Mouse (Mus musculus): ENCODE results near the gene Ccdc182. TPM values are rescaled to one million over a fixed set of nuclear protein-coding genes. Genes with fewer than 3 reads are reported as not detected.
A peak's percentile ranks its signal among the peaks of the same experiment; 100 is the strongest.

The Ccdc182 gene
- total and polyA plus RNA-seq, 3 experiments = not detected

- Histone ChIP-seq H3K27me3 (ENCODE audit: control insufficient read depth, insufficient read depth, low read length) (no peaks in the 10 kb centered on the region), H3K36me3 (ENCODE audit: control insufficient read depth, insufficient read depth, low read length) (no peaks in the 10 kb centered on the region), H3K9ac (ENCODE audit: low read depth, low read length) (no peak overlapping the region), H3K27ac (no peak overlapping the region), H3K79me2 (replicated peaks; ENCODE audit: control insufficient read depth, insufficient read depth, low read length) (no peaks in the 10 kb centered on the region), H3K4me1 (ENCODE audit: control insufficient read depth, insufficient read depth, low read length) (peaks cover 6% of the 10 kb centered on the region; the same call in 1 of the 2 replicates), H3K4me3 (no peak overlapping the region)
- no peak for DNase-seq
- TF ChIP-seq POLR2A (IDR thresholded peaks at IDR 0.05; ENCODE audit: insufficient read depth, low read depth, low read length) = no peak
- TF ChIP-seq EP300 (IDR thresholded peaks at IDR 0.05; ENCODE audit: insufficient read depth, low read depth, low read length) = no peak
- no peak for TF ChIP-seq CTCF (IDR thresholded peaks at IDR 0.05)
- 37% methylated on average over 5 of the region's 5 CpGs for WGBS
- intact Hi-C loops (cut with DNase I) = no loop called here
Measured at GRCm38 (mm10) chr11:88318850-88319249, 25.0 kb downstream of the Ccdc182 start.

- TF ChIP-seq POLR2A (IDR thresholded peaks at IDR 0.05; ENCODE audit: insufficient read depth, low read depth, low read length) = no peak
- peak; percentile 18 for TF ChIP-seq CTCF (IDR thresholded peaks at IDR 0.05)
- intact Hi-C loops (cut with DNase I) = no loop called here
- H3K27ac ChIP-seq = no peak overlapping the region
- no peaks in the 10 kb centered on the region for H3K79me2 ChIP-seq (replicated peaks; ENCODE audit: control insufficient read depth, insufficient read depth, low read length)
- no peak for DNase-seq
- H3K27me3 ChIP-seq (ENCODE audit: control insufficient read depth, insufficient read depth, low read length) = no peaks in the 10 kb centered on the region
- no peak overlapping the region for H3K4me3 ChIP-seq
- WGBS = 26% methylated on average over 4 of the region's 4 CpGs
- no peaks in the 10 kb centered on the region for H3K36me3 ChIP-seq (ENCODE audit: control insufficient read depth, insufficient read depth, low read length)
- no peak overlapping the region for H3K9ac ChIP-seq (ENCODE audit: low read depth, low read length)
- no peaks in the 10 kb centered on the region for H3K4me1 ChIP-seq (ENCODE audit: control insufficient read depth, insufficient read depth, low read length)
Measured at GRCm38 (mm10) chr11:88327016-88327415, 33.2 kb downstream of the Ccdc182 start.

- no peak overlapping the region for H3K4me3 ChIP-seq
- no peak overlapping the region for H3K9ac ChIP-seq (ENCODE audit: low read depth, low read length)
- H3K36me3 ChIP-seq (ENCODE audit: control insufficient read depth, insufficient read depth, low read length) = no peaks in the 10 kb centered on the region
- intact Hi-C loops (cut with DNase I) = no loop called here
- TF ChIP-seq EP300 (IDR thresholded peaks at IDR 0.05; ENCODE audit: insufficient read depth, low read depth, low read length) = no peak
- TF ChIP-seq CTCF (IDR thresholded peaks at IDR 0.05) = no peak
- no peak for TF ChIP-seq POLR2A (IDR thresholded peaks at IDR 0.05; ENCODE audit: insufficient read depth, low read depth, low read length)
- DNase-seq = no peak
- WGBS = 75% methylated on average over 17 of the region's 17 CpGs
- no peaks in the 10 kb centered on the region for H3K27me3 ChIP-seq (ENCODE audit: control insufficient read depth, insufficient read depth, low read length)
- no peak overlapping the region for H3K27ac ChIP-seq
- no peaks in the 10 kb centered on the region for H3K79me2 ChIP-seq (replicated peaks; ENCODE audit: control insufficient read depth, insufficient read depth, low read length)
- no peaks in the 10 kb centered on the region for H3K4me1 ChIP-seq (ENCODE audit: control insufficient read depth, insufficient read depth, low read length)
Measured at GRCm38 (mm10) chr11:88328813-88329595, 35.1 kb downstream of the Ccdc182 start.

GRCm38 (mm10) chr11:88330799-88331198 lies 36.9 kb downstream of the Ccdc182 start:
- H3K27ac ChIP-seq = no peak overlapping the region
- TF ChIP-seq POLR2A (IDR thresholded peaks at IDR 0.05; ENCODE audit: insufficient read depth, low read depth, low read length) (no peak), CTCF (IDR thresholded peaks at IDR 0.05) (no peak), EP300 (IDR thresholded peaks at IDR 0.05; ENCODE audit: insufficient read depth, low read depth, low read length) (no peak)

GRCm38 (mm10) chr11:88331722-88332121 lies 37.9 kb downstream of the Ccdc182 start:
- no peak overlapping the region for H3K9ac ChIP-seq (ENCODE audit: low read depth, low read length)
- no peak overlapping the region for H3K4me3 ChIP-seq
- no peak for DNase-seq
- no peaks in the 10 kb centered on the region for H3K27me3 ChIP-seq (ENCODE audit: control insufficient read depth, insufficient read depth, low read length)
- TF ChIP-seq EP300 (IDR thresholded peaks at IDR 0.05; ENCODE audit: insufficient read depth, low read depth, low read length) (no peak), POLR2A (IDR thresholded peaks at IDR 0.05; ENCODE audit: insufficient read depth, low read depth, low read length) (no peak), CTCF (IDR thresholded peaks at IDR 0.05) (no peak)
- no peaks in the 10 kb centered on the region for H3K36me3 ChIP-seq (ENCODE audit: control insufficient read depth, insufficient read depth, low read length)
- 92% methylated on average over 8 of the region's 8 CpGs for WGBS
- no peak overlapping the region for H3K27ac ChIP-seq
- intact Hi-C loops (cut with DNase I) = no loop called here
- no peaks in the 10 kb centered on the region for H3K4me1 ChIP-seq (ENCODE audit: control insufficient read depth, insufficient read depth, low read length)
- no peaks in the 10 kb centered on the region for H3K79me2 ChIP-seq (replicated peaks; ENCODE audit: control insufficient read depth, insufficient read depth, low read length)

More at GRCm38 (mm10) chr11:88330799-88331198, 36.9 kb downstream of the Ccdc182 start:
- Histone ChIP-seq H3K4me3 (no peak overlapping the region), H3K36me3 (ENCODE audit: control insufficient read depth, insufficient read depth, low read length) (no peaks in the 10 kb centered on the region), H3K9ac (ENCODE audit: low read depth, low read length) (no peak overlapping the region), H3K27me3 (ENCODE audit: control insufficient read depth, insufficient read depth, low read length) (no peaks in the 10 kb centered on the region), H3K4me1 (ENCODE audit: control insufficient read depth, insufficient read depth, low read length) (no peaks in the 10 kb centered on the region), H3K79me2 (replicated peaks; ENCODE audit: control insufficient read depth, insufficient read depth, low read length) (no peaks in the 10 kb centered on the region)
- DNase-seq = peak; percentile 37 to 39
- intact Hi-C loops (cut with DNase I) = no loop called here
- 23% methylated on average over 11 of the region's 11 CpGs for WGBS

GRCm38 (mm10) chr11:88332309-88332934 lies 38.6 kb downstream of the Ccdc182 start:
- no peaks in the 10 kb centered on the region for H3K27me3 ChIP-seq (ENCODE audit: control insufficient read depth, insufficient read depth, low read length)
- no peak overlapping the region for H3K9ac ChIP-seq (ENCODE audit: low read depth, low read length)
- no peak overlapping the region for H3K27ac ChIP-seq
- H3K79me2 ChIP-seq (replicated peaks; ENCODE audit: control insufficient read depth, insufficient read depth, low read length) = no peaks in the 10 kb centered on the region
- TF ChIP-seq EP300 (IDR thresholded peaks at IDR 0.05; ENCODE audit: insufficient read depth, low read depth, low read length) (no peak), CTCF (IDR thresholded peaks at IDR 0.05) (no peak), POLR2A (IDR thresholded peaks at IDR 0.05; ENCODE audit: insufficient read depth, low read depth, low read length) (no peak)
- H3K4me3 ChIP-seq = no peak overlapping the region
- DNase-seq = no peak
- intact Hi-C loops (cut with DNase I) = no loop called here
- no peaks in the 10 kb centered on the region for H3K4me1 ChIP-seq (ENCODE audit: control insufficient read depth, insufficient read depth, low read length)
- H3K36me3 ChIP-seq (ENCODE audit: control insufficient read depth, insufficient read depth, low read length) = no peaks in the 10 kb centered on the region
- 83% methylated on average over 8 of the region's 8 CpGs for WGBS

Data from heart, adult 2 months (tissue).